Mouse (Mus musculus) kidney, postnatal 14 days (tissue): ENCODE measurements around the gene 4930583I09Rik.

Experiments
- DNase-seq: peaks from one replicate; pipeline ENCODE4 v3.0.0; 2022; ENCODE audit warnings: mixed read lengths

The 4930583I09Rik gene

DNA sequence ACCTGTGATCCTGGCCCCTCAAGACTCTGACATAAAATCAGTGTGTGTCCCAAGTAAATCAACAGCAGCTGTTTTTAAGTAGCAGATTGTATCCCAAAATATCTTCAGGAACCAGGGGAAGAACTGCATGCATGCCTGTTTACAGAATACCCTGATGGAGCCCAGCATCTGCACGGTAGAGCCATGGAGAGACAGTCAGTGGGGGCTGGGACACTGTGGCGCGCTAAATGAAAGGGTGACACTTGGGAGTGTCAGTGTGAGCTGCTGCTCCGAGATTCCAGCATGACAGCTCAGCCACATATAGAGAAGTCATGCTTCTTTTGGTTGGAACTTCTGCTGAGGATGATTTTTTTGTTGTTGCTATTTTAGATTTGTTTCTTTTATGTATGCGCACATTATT, 43.2 kb downstream of the 4930583I09Rik start:
- DNase-seq: no peak

DNA sequence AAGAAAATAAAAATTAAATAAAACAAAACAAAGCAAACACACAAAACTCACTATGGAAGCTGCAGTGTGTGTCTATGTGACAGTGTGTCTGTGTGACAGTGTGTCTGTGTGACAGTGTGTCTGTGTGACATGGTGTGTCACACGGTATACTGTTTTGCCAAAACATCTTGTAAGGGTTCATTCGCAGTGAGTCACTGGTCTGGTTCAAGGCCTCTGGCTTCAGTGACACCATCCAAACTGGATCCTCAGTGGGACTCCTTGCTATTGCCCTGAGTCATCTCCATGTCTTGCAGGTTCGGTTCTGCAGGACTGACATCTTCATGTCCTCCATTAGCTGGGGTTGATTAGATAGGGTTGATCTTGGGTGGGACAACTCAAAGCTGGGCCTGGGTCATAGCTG, 43.8 kb downstream of the 4930583I09Rik start:
- DNase-seq: no peak

DNA sequence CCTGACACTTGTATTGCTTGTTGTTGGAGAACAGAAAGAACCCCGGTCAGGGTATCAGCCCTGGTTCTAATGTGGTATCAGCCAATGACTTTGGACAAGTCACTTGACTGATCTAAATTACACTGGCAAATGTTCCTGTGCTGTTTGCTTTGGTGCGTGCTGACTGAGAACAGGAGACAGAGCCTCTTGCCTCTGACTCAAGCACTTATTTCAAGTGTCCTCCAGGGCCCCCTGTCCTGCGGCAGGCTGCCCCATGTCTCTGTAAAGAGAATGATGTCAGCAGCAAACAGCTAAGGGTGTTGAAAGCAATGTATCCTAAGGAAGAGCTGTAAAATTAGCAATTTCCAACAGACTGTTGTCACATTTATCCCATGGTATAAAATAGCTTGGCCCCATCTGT, 46.7 kb downstream of the 4930583I09Rik start:
- DNase-seq: no peak

DNA sequence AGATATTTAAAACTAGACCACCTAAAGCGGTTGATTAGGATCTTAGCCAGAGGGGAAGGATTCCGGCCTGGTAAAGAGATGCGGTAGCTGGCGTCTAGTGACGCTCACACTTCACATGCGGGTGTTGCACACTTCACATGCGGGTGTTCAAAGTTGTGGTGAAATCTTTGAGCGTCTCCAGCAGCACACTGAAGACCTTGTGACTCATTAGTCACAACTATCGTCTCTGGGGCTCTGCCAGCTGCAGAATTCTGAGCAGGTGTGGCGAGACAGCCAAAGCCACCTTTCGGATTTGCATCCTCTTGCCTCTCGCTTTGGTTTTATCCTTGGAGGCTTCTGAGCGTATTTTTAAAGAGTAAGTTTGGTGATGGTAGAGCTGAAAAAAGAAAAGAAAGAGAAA, 47.6 kb downstream of the 4930583I09Rik start:
- DNase-seq: no peak

DNA sequence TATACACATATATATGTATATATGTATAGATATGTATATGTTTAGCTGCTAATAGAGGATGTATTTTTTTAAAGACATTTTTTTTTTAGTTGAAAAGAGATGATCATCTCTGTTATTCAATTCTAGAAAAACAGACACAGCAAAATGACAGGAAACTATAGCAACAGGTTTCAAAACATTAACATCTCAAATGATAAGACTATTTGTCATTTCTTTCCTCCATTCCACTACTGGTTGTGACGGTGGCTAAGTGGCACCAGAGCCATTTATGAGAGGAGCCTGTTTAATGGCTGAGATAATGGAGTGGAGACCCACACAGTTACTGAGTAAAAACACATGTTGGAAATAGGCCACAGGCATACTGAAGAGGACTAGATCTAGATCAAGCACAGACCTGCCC, 49.9 kb downstream of the 4930583I09Rik start:
- no peak for DNase-seq
